Mouse (Mus musculus) testis, adult 2 months (tissue): ENCODE data around the gene 4933428G20Rik.

Source experiments
- CTCF ChIP-seq: fragments of 200-500 bp; IDR thresholded peaks from 2 replicates; pipeline ENCODE4 v1.5.1; 2012; ENCODE audit warnings: low read depth, mild to moderate bottlenecking, inconsistent platforms, low read length, moderate library complexity; ENCODE audit not compliant: control insufficient read depth, insufficient read depth, insufficient replicate concordance
- POLR2A ChIP-seq: fragments of 200-500 bp; IDR thresholded peaks from 2 replicates; pipeline ENCODE4 v1.6.1; 2012; ENCODE audit warnings: low read depth, mild to moderate bottlenecking, inconsistent platforms, low read length, moderate library complexity; ENCODE audit not compliant: control insufficient read depth

- no peak for TF ChIP-seq POLR2A
- TF ChIP-seq CTCF: no peak
Measured at GRCm38 (mm10) chr11:97521741-97522474, 21.8 kb upstream of the 4933428G20Rik start.
